Mouse (Mus musculus): ENCODE data around the gene Fastk.

The Fastk gene

GRCm38 (mm10) chr5:24452691-24453233, 7.7 kb upstream of the Fastk start:
- no peak for DNase-seq (ENCODE audit: low read depth)

GRCm38 (mm10) chr5:24452030-24452690, 7.1 kb upstream of the Fastk start, which contains the start of gene Agap3:
TSS of gene Agap3 (plus strand) at chr5:24452177.
- peak; percentile 62 for DNase-seq (ENCODE audit: low read depth)

- DNase-seq (ENCODE audit: low read depth), result peak; percentile 92
Observed at GRCm38 (mm10) chr5:24451264-24452029, 6.4 kb upstream of the Fastk start.

GRCm38 (mm10) chr5:24447624-24448298, 2.7 kb upstream of the Fastk start, which contains the start of gene Tmub1:
TSS of gene Tmub1 (minus strand) at chr5:24447854.
- peak; percentile 87 for DNase-seq (ENCODE audit: low read depth)

- no peak for DNase-seq (ENCODE audit: low read depth)
Observed at GRCm38 (mm10) chr5:24446630-24447029, 1.5 kb upstream of the Fastk start.

GRCm38 (mm10) chr5:24445428-24446080, 467 bp upstream of the Fastk start:
- DNase-seq (ENCODE audit: low read depth), result no peak

GRCm38 (mm10) chr5:24443927-24444326, 1.2 kb downstream of the Fastk start:
- no peak for DNase-seq (ENCODE audit: low read depth)

- no peak for DNase-seq (ENCODE audit: low read depth)
Observed at GRCm38 (mm10) chr5:24443204-24443603, 1.9 kb downstream of the Fastk start.

GRCm38 (mm10) chr5:24442029-24442428, 3.1 kb downstream of the Fastk start:
- DNase-seq (ENCODE audit: low read depth), result no peak

GRCm38 (mm10) chr5:24441187-24441586, 3.9 kb downstream of the Fastk start:
- DNase-seq (ENCODE audit: low read depth), result no peak

GRCm38 (mm10) chr5:24433993-24434392, 11.1 kb downstream of the Fastk start:
- DNase-seq (ENCODE audit: low read depth), result no peak

GRCm38 (mm10) chr5:24428596-24428995, 16.5 kb downstream of the Fastk start:
- DNase-seq (ENCODE audit: low read depth), result no peak

GRCm38 (mm10) chr5:24427981-24428402, 17.1 kb downstream of the Fastk start:
- DNase-seq (ENCODE audit: low read depth), result no peak

GRCm38 (mm10) chr5:24427285-24427633, 17.8 kb downstream of the Fastk start:
- no peak for DNase-seq (ENCODE audit: low read depth)

- no peak for DNase-seq (ENCODE audit: low read depth)
Observed at GRCm38 (mm10) chr5:24426556-24427284, 18.4 kb downstream of the Fastk start.

GRCm38 (mm10) chr5:24426037-24426432, 19.1 kb downstream of the Fastk start:
- DNase-seq (ENCODE audit: low read depth), result no peak

GRCm38 (mm10) chr5:24425421-24426036, 19.6 kb downstream of the Fastk start:
- no peak for DNase-seq (ENCODE audit: low read depth)

GRCm38 (mm10) chr5:24424861-24425411, 20.2 kb downstream of the Fastk start:
- peak; percentile 92 for DNase-seq (ENCODE audit: low read depth)

- no peak for DNase-seq (ENCODE audit: low read depth)
Observed at GRCm38 (mm10) chr5:24424004-24424781, 20.9 kb downstream of the Fastk start.

Measured in naive thymus-derived CD4-positive, alpha-beta T cell, adult 2 months (primary cell).